Comparison of ENCODE assay signal across 11 mouse cellular contexts in the genomic region with DNA sequence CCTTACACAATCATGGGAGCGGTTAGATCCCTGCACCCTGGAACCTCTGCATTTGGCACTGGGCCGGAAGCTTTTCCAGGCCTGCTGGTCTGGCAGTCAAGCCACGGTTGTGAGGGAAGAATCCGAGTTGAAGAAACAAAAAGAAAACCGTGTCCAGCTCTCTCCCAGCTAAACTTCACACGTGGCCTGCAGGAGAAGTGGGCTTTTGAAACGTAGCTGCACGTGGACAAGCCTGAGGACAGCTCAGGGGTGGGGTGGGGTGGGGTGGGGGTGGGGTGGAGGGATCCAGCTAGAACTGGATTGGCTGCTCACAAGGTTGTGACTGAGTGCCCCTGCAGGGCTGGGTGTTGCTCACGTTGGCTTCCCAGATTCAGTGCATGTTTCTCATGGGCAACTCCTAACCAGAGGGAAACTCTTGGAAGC. TPM values are rescaled to one million over a fixed set of nuclear protein-coding genes. Genes with fewer than 3 reads are reported as not detected.
DNase-seq lines count a peak whose midpoint lies in the region; ATAC-seq lines count a peak whose summit lies in the region.
"Had no signal": no experiment of that assay in that cellular context is flagged by ENCODE, and none has a peak within 500 bp of the region (broad histone marks: within the 10 kb centered on the region; RNA-seq: fewer than 3 reads in every experiment).

No protein-coding gene starts in this region.

- peak; percentile 22 to 68 for DNase-seq in urinary bladder, adult 18-20 months (ENCODE audit: low spot score in 2 of 2)
- DNase-seq in urinary bladder, adult 2 months (ENCODE audit: low spot score), result no peak
- peak; percentile 56 for DNase-seq in kidney, postnatal 14 days
- DNase-seq in right cerebral cortex, adult 2 months (ENCODE audit: low spot score in 2 of 2), result no peak
- no peak for DNase-seq in embryo, embryonic 10.5 days (ENCODE audit: low spot score)
- DNase-seq in layer of hippocampus, adult 8-10 months (ENCODE audit: low spot score in 2 of 2), result no peak

- no peak overlapping the region for H3K9ac ChIP-seq in heart, embryonic 13.5 days
- no peak overlapping the region for H3K9ac ChIP-seq in stomach, embryonic 16.5 days (ENCODE audit: low read length)
- H3K9ac ChIP-seq: hindbrain, embryonic 13.5 days had no signal

- no peaks in the 10 kb centered on the region; the same call in 1 of the 2 replicates for H3K27me3 ChIP-seq in heart, embryonic 13.5 days (replicated peaks)
- no peaks in the 10 kb centered on the region for H3K27me3 ChIP-seq in stomach, embryonic 16.5 days (ENCODE audit: control insufficient read depth, insufficient read depth, low read length)
- H3K27me3 ChIP-seq: hindbrain, embryonic 13.5 days had no signal

- WGBS in heart, embryonic 13.5 days, result 17% methylated on average over 9 of the region's 9 CpGs
- 20% methylated on average over 9 of the region's 9 CpGs for WGBS in stomach, embryonic 16.5 days

- no peak overlapping the region for H3K4me3 ChIP-seq in heart, embryonic 13.5 days
- no peak overlapping the region for H3K4me3 ChIP-seq in stomach, embryonic 16.5 days (replicated peaks; ENCODE audit: low read length)
- H3K4me3 ChIP-seq: hindbrain, embryonic 13.5 days; megakaryocyte, embryonic 14.5 days had no signal

- ATAC-seq in heart, embryonic 13.5 days (ENCODE audit: extremely low read depth, insufficient number of reproducible peaks, low FRiP score, low TSS enrichment), result no peak
- ATAC-seq in stomach, embryonic 16.5 days (ENCODE audit: insufficient read depth, low FRiP score), result peak; percentile 70; the same call in 1 of the 2 replicates

- H3K4me2 ChIP-seq in heart, embryonic 13.5 days, result no peak overlapping the region
- no peak overlapping the region; the same call in 1 of the 2 replicates for H3K4me2 ChIP-seq in stomach, embryonic 16.5 days (ENCODE audit: low read depth, low read length)
- H3K4me2 ChIP-seq: hindbrain, embryonic 13.5 days had no signal

- no peaks in the 10 kb centered on the region for H3K9me3 ChIP-seq in heart, embryonic 13.5 days
- H3K9me3 ChIP-seq in stomach, embryonic 16.5 days (replicated peaks; ENCODE audit: control insufficient read depth, low read length), result no peaks in the 10 kb centered on the region
- H3K9me3 ChIP-seq: hindbrain, embryonic 13.5 days; megakaryocyte, embryonic 14.5 days had no signal

- H3K4me1 ChIP-seq in heart, embryonic 13.5 days, result peaks cover 35% of the 10 kb centered on the region
- H3K4me1 ChIP-seq in stomach, embryonic 16.5 days (ENCODE audit: control insufficient read depth, insufficient read depth, low read length), result peaks cover 3% of the 10 kb centered on the region; the same call in 1 of the 2 replicates
- H3K4me1 ChIP-seq: hindbrain, embryonic 13.5 days had no signal

- H3K27ac ChIP-seq in heart, embryonic 13.5 days (replicated peaks), result peak overlapping the region; percentile 64
- 0 out of 2 replicates have a peak overlapping the region, but pooled peaks have one; percentile 19 for H3K27ac ChIP-seq in stomach, embryonic 16.5 days (ENCODE audit: low read length)
- H3K27ac ChIP-seq: hindbrain, embryonic 13.5 days had no signal

- no peaks in the 10 kb centered on the region for H3K36me3 ChIP-seq in heart, embryonic 13.5 days
- H3K36me3 ChIP-seq in stomach, embryonic 16.5 days (ENCODE audit: control insufficient read depth, insufficient read depth, low read length), result no peaks in the 10 kb centered on the region

RNA-seq across cellular contexts. Expression of a gene that starts 5.3 kb away (rescaled TPM):
- not detected in 2 replicates for polyA plus RNA-seq in urinary bladder, adult 2 months (2012; rRNA removed)
- not detected in 2 replicates for polyA plus RNA-seq in heart, embryonic 13.5 days (2015; fragmentation: Nextera tagmentation; extraction: Ambion mirVana)
- not detected in 2 replicates for polyA plus RNA-seq in stomach, embryonic 16.5 days (2015; fragmentation: Nextera tagmentation; extraction: Ambion mirVana)
- not detected for total RNA-seq in layer of hippocampus, adult 8-10 months (2022)
- polyA plus RNA-seq: hindbrain, embryonic 13.5 days; small intestine, adult 2 months had no signal

RNA-seq across cellular contexts. Expression of a gene that starts 14.8 kb away (rescaled TPM):
- not detected in 2 replicates for polyA plus RNA-seq in urinary bladder, adult 2 months (2012; rRNA removed)
- polyA plus RNA-seq in heart, embryonic 13.5 days (2015; fragmentation: Nextera tagmentation; extraction: Ambion mirVana), result not detected in 2 replicates
- polyA plus RNA-seq in stomach, embryonic 16.5 days (2015; fragmentation: Nextera tagmentation; extraction: Ambion mirVana), result not detected in 2 replicates
- not detected for total RNA-seq in layer of hippocampus, adult 8-10 months (2022)
- polyA plus RNA-seq: hindbrain, embryonic 13.5 days; small intestine, adult 2 months had no signal

RNA-seq across cellular contexts. Expression of a gene that starts 26.3 kb away (rescaled TPM):
- 0.41 and 0.51 TPM in 2 replicates for polyA plus RNA-seq in urinary bladder, adult 2 months (2012; rRNA removed)
- 2.6 and 2.9 TPM in 2 replicates for polyA plus RNA-seq in heart, embryonic 13.5 days (2015; fragmentation: Nextera tagmentation; extraction: Ambion mirVana)
- polyA plus RNA-seq in stomach, embryonic 16.5 days (2015; fragmentation: Nextera tagmentation; extraction: Ambion mirVana), result 2.6 and 3.2 TPM in 2 replicates
- total RNA-seq in layer of hippocampus, adult 8-10 months (2022), result 1 to 10 TPM in 3 of 4 experiments, under 1 TPM in 1; 0.84 to 1.5 (median 1.1) TPM
- polyA plus RNA-seq: small intestine, adult 2 months had no signal

RNA-seq across cellular contexts. Expression of a gene that starts 26.5 kb away (rescaled TPM):
- 8.3 and 12.6 TPM in 2 replicates for polyA plus RNA-seq in urinary bladder, adult 2 months (2012; rRNA removed)
- polyA plus RNA-seq in heart, embryonic 13.5 days (2015; fragmentation: Nextera tagmentation; extraction: Ambion mirVana), result 4.0 and 4.8 TPM in 2 replicates
- 3.0 and 3.5 TPM in 2 replicates for polyA plus RNA-seq in stomach, embryonic 16.5 days (2015; fragmentation: Nextera tagmentation; extraction: Ambion mirVana)
- 10 to 100 TPM; 66.0 to 71.0 (median 68.4) TPM for total RNA-seq in layer of hippocampus, adult 8-10 months (2022)

RNA-seq across cellular contexts. Expression of a gene that starts 31.7 kb away (rescaled TPM):
- polyA plus RNA-seq in urinary bladder, adult 2 months (2012; rRNA removed), result 5.2 and 7.8 TPM in 2 replicates
- polyA plus RNA-seq in heart, embryonic 13.5 days (2015; fragmentation: Nextera tagmentation; extraction: Ambion mirVana), result 0.78 and 1.1 TPM in 2 replicates
- polyA plus RNA-seq in stomach, embryonic 16.5 days (2015; fragmentation: Nextera tagmentation; extraction: Ambion mirVana), result 1.6 and 2.2 TPM in 2 replicates
- total RNA-seq in layer of hippocampus, adult 8-10 months (2022), result 1 to 10 TPM in 2 of 4 experiments, under 1 TPM in 2; 0.53 to 1.3 (median 0.93) TPM

Comparison
In these comparisons a context has a peak if more than half of its experiments do, and no peak if none do; other contexts are left out.
1. DNase-seq: peak in urinary bladder, adult 18-20 months (2 of 2) and kidney, postnatal 14 days (single experiment); none in urinary bladder, adult 2 months (single experiment), right cerebral cortex, adult 2 months (0 of 2), embryo, embryonic 10.5 days (single experiment) and layer of hippocampus, adult 8-10 months (0 of 2).